Mouse (Mus musculus) midbrain, postnatal 0 days (tissue): Measurements from ENCODE around the gene Spib. TPM values are rescaled to one million over a fixed set of nuclear protein-coding genes. Genes with fewer than 3 reads are reported as not detected.
A peak's percentile ranks its signal among the peaks of the same experiment; 100 is the strongest.

Experiments
- ATAC-seq: fragments of 200-750 bp; cut with Nextera tagmentation; 2 replicates; pipeline ENCODE4 v1.8.0; 2017; ENCODE audit warnings: moderate number of reproducible peaks, mild to moderate bottlenecking, moderate TSS enrichment, moderate library complexity; ENCODE audit not compliant: low FRiP score
- DNase-seq: peaks from one replicate; pipeline ENCODE4 v3.0.0-alpha.2; 2015; ENCODE audit warnings: low spot score
- H3K27ac ChIP-seq: fragments of 300-500 bp; sonication (generic); 2 replicates; pipeline ENCODE4 v1.5.1; 2014; ENCODE audit warnings: low read depth, mild to moderate bottlenecking, low read length, mixed read lengths
- H3K27me3 ChIP-seq: fragments of 300-500 bp; sonication (generic); 2 replicates; pipeline ENCODE4 v1.6.1; 2014; ENCODE audit warnings: low read length, control low read depth, mixed read lengths; ENCODE audit not compliant: insufficient read depth
- H3K36me3 ChIP-seq: fragments of 300-500 bp; sonication (generic); 2 replicates; pipeline ENCODE4 v1.6.1; 2014; ENCODE audit warnings: low read length, control low read depth, mixed read lengths; ENCODE audit not compliant: insufficient read depth
- H3K4me1 ChIP-seq: fragments of 300-500 bp; sonication (generic); 2 replicates; pipeline ENCODE4 v1.6.1; 2014; ENCODE audit warnings: mild to moderate bottlenecking, control low read depth, antibody characterized with exemption, low read length, mixed read lengths; ENCODE audit not compliant: insufficient read depth
- H3K4me2 ChIP-seq: fragments of 300-500 bp; sonication (generic); 2 replicates; pipeline ENCODE4 v1.6.1; 2014; ENCODE audit warnings: low read depth, mild to moderate bottlenecking, low read length, mixed read lengths; ENCODE audit not compliant: poor library complexity, severe bottlenecking
- H3K4me3 ChIP-seq: fragments of 300-500 bp; sonication (generic); 2 replicates; pipeline ENCODE4 v1.5.1; 2014; ENCODE audit warnings: low read depth, mild to moderate bottlenecking, low read length, moderate library complexity
- H3K9ac ChIP-seq: fragments of 300-500 bp; sonication (generic); replicated peaks from 2 replicates; pipeline ENCODE4 v1.6.1; 2014; ENCODE audit warnings: mild to moderate bottlenecking, low read length, moderate library complexity, mixed read lengths; ENCODE audit not compliant: poor library complexity, severe bottlenecking
- H3K9me3 ChIP-seq: fragments of 300-500 bp; sonication (generic); 2 replicates; pipeline ENCODE4 v1.6.1; 2016; ENCODE audit warnings: low read length, control low read depth
- CTCF ChIP-seq: IDR thresholded peaks from 2 replicates; pipeline ENCODE4 v1.5.1; 2016; ENCODE audit warnings: antibody characterized with exemption, mild to moderate bottlenecking
- WGBS: fragments of 180-500 bp; shearing (Covaris S2); extraction: QIAGEN DNeasy Blood & Tissue Kit; methylation state at CpG from one replicate; pipeline ENCODE4 v1.1.7; 2014; 5-methylcytosine and 5-hydroxymethylcytosine counted together
- polyA plus RNA-seq: library from polyadenylated mRNA; unstranded; fragments of >200 nt; fragmentation: Nextera tagmentation; extraction: Ambion mirVana; gene quantifications from 2 replicates; pipeline ENCODE4 v1.2.1, GENCODE M21; 2015
- total RNA-seq: library from RNA; depleted of rRNA; stranded (reverse); fragments of >200 nt; gene quantifications from 2 replicates; pipeline ENCODE4 v1.2.3, GENCODE M21; 2014

Gene Spib
- total and polyA plus RNA-seq, 2 experiments from 2014 or later: 0.14 TPM; not detected in 1

- Histone ChIP-seq H3K36me3 (peaks cover 38% of the 10 kb centered on the region), H3K4me1 (peaks cover 8% of the 10 kb centered on the region), H3K9me3 (no peaks in the 10 kb centered on the region), H3K27ac (no peak overlapping the region), H3K4me3 (no peak overlapping the region), H3K27me3 (no peaks in the 10 kb centered on the region), H3K4me2 (no peak overlapping the region), H3K9ac (no peak overlapping the region; the same call in 1 of the 2 replicates)
- ATAC-seq: no peak
- TF ChIP-seq CTCF: no peak
- WGBS: 89% methylated on average over 21 of the region's 21 CpGs
- DNase-seq: no peak
Measured at GRCm38 (mm10) chr7:44492166-44492826, 39.6 kb downstream of the Spib start.

- Histone ChIP-seq H3K27ac (no peak overlapping the region), H3K27me3 (no peaks in the 10 kb centered on the region), H3K4me1 (peaks cover 8% of the 10 kb centered on the region), H3K4me3 (no peak overlapping the region), H3K36me3 (peaks cover 38% of the 10 kb centered on the region), H3K9me3 (no peaks in the 10 kb centered on the region), H3K9ac (no peak overlapping the region), H3K4me2 (no peak overlapping the region)
- TF ChIP-seq CTCF: no peak
- no peak for DNase-seq
- 98% methylated on average over 5 of the region's 5 CpGs for WGBS
- ATAC-seq: no peak
Measured at GRCm38 (mm10) chr7:44491391-44491790, 40.5 kb downstream of the Spib start.

DNA sequence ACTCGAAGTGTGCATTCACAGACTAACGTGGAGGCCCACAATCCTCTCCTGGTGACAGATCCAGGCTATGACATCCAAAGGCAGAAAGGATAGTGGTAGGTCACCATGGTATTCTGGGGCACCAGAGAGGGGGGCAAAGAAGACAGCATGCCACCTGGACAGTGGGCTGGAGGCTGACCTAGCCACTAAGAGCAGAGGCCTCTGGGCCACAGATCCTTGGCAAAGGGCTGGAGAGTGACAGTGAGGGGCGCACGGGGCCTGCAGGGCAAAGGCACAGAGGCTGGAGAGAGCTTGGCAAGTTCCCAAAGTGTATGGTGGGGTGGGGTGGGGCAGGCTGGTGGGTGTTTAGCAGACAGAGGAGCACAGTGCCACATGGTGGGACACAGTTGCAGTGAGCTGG, 41.6 kb downstream of the Spib start:
- H3K4me3 ChIP-seq: no peak overlapping the region
- no peak for TF ChIP-seq CTCF
- no peak for DNase-seq
- H3K27me3 ChIP-seq: no peaks in the 10 kb centered on the region
- H3K9ac ChIP-seq: no peak overlapping the region
- H3K27ac ChIP-seq: no peak overlapping the region
- H3K36me3 ChIP-seq: peaks cover 38% of the 10 kb centered on the region
- H3K4me1 ChIP-seq: peaks cover 3% of the 10 kb centered on the region
- H3K9me3 ChIP-seq: no peaks in the 10 kb centered on the region
- no peak for ATAC-seq
- no peak overlapping the region for H3K4me2 ChIP-seq
- WGBS: 83% methylated on average over 4 of the region's 4 CpGs

DNA sequence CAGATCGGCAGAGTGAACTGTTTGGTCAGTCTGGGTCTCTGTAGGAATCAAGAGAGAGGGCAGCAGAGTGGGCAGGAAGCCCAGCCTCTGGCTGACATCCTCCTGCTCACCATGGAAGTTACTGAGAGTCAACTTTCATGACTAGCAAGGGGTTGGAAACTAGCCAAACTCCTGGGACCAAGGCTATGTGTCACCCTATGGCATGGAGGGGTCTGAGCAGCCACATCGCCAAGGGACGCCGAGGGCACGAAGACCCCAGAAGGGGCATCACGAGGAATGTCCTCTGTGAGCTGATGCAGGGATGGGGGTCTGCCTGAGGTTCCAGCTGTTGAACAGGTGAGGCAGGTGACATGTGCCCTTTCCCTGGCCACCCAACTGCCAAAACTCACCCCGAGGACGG, 43.3 kb downstream of the Spib start:
- ATAC-seq: no peak
- 95% methylated on average over 8 of the region's 8 CpGs for WGBS
- no peak overlapping the region for H3K9ac ChIP-seq
- H3K27ac ChIP-seq: no peak overlapping the region
- H3K9me3 ChIP-seq: no peaks in the 10 kb centered on the region
- H3K4me2 ChIP-seq: no peak overlapping the region
- H3K4me1 ChIP-seq: no peaks in the 10 kb centered on the region
- peaks cover 38% of the 10 kb centered on the region for H3K36me3 ChIP-seq
- H3K4me3 ChIP-seq: no peak overlapping the region
- no peak for DNase-seq
- H3K27me3 ChIP-seq: no peaks in the 10 kb centered on the region
- TF ChIP-seq CTCF: no peak

DNA sequence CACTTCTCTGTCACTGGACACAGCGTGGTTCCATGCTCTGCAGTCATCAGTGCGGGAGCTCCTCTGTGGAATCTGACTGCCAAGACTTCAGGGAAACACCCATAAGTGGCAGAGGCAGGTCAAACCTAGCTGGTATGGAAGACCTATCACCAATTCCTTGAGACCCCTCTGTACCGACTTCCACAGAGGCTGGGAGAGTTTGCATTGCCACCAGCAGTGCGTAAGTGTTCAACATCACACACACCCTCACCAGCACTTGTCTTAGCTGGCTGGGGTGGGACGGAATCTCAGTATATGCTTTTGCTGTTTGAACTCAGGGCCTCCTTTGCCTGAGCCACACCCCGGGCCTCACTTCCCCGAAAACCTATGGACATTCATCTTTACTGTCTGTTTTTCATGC, 43.9 kb downstream of the Spib start:
- 86% methylated on average over 7 of the region's 7 CpGs for WGBS
- Histone ChIP-seq H3K27me3 (no peaks in the 10 kb centered on the region), H3K4me3 (no peak overlapping the region), H3K9ac (no peak overlapping the region), H3K9me3 (no peaks in the 10 kb centered on the region), H3K4me2 (no peak overlapping the region), H3K27ac (no peak overlapping the region), H3K36me3 (peaks cover 38% of the 10 kb centered on the region), H3K4me1 (no peaks in the 10 kb centered on the region)
- no peak for DNase-seq
- no peak for TF ChIP-seq CTCF
- ATAC-seq: no peak

GRCm38 (mm10) chr7:44486927-44487575, 44.8 kb downstream of the Spib start:
- Histone ChIP-seq H3K27me3 (no peaks in the 10 kb centered on the region), H3K9me3 (no peaks in the 10 kb centered on the region), H3K4me2 (no peak overlapping the region), H3K27ac (0 out of 2 replicates have a peak overlapping the region, but pooled peaks have one; percentile 18), H3K4me3 (no peak overlapping the region), H3K4me1 (no peaks in the 10 kb centered on the region), H3K9ac (peak overlapping the region; percentile 36; the same call in 1 of the 2 replicates), H3K36me3 (peaks cover 30% of the 10 kb centered on the region)
- TF ChIP-seq CTCF: no peak
- whole genome bisulfite sequencing: 59% methylated on average over 13 of the region's 13 CpGs
- DNase-seq: no peak
- no peak for ATAC-seq
